Mouse (Mus musculus): ENCODE data around the gene Cyp8b1.

Cyp8b1 gene

DNA sequence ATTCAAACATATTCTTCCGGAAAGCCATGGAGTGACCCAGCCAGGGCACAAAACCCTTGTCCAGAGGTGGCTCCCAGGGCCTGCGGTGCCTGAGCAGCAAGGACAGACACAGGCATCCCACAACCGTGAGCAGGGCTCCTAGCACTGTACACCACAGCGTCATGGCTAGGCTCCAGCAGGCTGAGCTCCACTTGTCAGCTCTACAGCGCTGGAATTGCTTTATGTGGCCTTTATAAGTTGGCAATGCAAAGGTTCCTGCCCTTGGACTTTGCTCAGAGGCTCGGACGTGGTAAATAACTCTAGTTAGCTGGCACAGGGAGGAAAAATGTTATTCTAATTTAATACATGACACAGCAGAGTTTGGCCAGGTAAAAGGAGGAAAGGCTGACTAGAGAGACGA lies at the start of gene Cyp8b1:
TSS of gene Cyp8b1 (minus strand) at position 204 of the 400 bp plus-strand sequence.
- no peak for DNase-seq (ENCODE audit: low read depth, low spot score)

DNA sequence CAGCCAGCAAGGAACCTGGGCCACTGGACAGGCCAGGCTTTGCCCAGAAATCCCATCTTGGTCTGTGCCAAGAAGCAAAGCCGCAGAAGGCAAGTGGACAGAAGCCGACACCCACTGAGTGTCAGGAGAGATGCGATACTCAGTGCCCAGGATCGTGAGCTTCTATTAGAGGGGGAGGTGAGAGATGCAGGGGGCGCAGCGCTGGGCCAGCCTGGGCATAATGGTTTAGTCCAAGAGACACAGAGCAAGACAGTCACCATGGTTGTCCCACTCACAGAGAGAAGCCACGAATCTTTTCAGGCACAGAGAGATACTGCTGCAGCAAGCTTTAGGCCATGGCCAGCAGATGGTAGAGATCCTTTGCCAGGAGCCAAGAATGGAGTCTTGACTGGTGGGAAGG lies 48.8 kb upstream of the Cyp8b1 start:
- DNase-seq (ENCODE audit: low read depth, low spot score), result no peak

DNA sequence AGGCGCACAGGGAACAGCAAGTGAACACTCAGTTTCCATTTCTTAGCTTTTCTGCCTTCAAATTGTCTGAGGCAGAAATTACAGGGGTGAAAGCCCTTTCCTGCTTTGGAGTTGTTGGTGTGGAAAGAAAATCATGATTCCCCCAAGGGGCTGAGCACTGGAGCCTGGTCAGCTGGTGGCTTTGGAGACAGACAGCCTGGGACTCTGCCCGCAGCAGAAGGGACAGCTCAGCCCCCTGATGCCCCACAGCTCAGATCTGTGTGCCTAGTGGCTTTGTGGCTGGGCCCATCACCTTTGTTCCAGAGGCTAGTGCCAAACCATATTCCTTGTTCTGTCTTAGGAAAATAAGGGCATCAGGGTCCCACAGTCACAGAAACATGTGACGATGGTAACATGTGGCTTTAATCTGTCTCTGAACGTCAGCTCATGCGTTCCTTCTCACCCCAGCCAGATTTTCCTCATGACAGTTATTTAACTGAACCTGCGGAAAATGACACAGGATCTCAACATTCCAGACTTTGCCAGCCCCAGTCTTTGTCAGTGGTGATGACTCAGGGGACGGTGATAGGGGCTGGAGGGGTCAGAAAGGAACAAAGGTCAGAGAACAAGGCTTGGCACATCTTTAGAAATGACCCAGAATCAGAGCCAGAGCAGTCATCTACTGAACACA lies 44.0 kb upstream of the Cyp8b1 start:
- no peak for DNase-seq (ENCODE audit: low read depth, low spot score)

DNA sequence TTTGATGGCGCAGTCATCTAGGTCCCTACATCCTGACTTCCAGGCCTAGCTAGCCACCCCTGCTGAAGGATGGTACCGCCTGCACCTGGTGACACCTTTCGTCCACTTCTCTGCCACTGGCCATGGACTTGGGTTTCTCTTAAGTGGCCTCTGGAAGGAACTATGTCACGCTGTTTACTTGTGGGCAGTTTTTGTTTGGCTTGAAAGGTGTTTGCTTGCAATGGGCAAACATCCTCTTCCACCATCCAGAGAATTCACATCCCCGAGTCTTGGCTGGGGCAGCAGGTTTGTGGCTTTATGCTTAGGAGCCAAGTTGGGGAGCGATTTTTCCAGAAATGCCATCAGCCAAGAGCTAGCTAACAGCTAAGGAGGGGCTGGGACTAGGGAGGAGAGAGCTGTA lies 36.5 kb upstream of the Cyp8b1 start:
- no peak for DNase-seq (ENCODE audit: low read depth, low spot score)

DNA sequence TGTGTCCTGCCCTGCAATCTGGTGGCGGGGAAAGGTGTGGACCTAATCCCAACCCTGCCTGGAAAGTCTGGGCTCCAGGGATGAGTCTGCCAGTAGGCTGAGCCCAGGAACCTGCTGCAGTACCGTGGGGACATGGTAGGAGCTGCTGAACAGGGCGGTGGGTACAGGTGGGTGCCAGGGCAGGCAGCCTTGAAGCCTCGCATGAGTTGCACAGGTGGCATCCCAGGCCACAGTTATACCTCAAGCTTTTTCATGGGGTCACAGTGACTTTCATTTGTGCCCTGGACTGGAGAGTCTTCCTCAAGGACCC lies 35.0 kb upstream of the Cyp8b1 start:
- DNase-seq (ENCODE audit: low read depth, low spot score), result no peak

DNA sequence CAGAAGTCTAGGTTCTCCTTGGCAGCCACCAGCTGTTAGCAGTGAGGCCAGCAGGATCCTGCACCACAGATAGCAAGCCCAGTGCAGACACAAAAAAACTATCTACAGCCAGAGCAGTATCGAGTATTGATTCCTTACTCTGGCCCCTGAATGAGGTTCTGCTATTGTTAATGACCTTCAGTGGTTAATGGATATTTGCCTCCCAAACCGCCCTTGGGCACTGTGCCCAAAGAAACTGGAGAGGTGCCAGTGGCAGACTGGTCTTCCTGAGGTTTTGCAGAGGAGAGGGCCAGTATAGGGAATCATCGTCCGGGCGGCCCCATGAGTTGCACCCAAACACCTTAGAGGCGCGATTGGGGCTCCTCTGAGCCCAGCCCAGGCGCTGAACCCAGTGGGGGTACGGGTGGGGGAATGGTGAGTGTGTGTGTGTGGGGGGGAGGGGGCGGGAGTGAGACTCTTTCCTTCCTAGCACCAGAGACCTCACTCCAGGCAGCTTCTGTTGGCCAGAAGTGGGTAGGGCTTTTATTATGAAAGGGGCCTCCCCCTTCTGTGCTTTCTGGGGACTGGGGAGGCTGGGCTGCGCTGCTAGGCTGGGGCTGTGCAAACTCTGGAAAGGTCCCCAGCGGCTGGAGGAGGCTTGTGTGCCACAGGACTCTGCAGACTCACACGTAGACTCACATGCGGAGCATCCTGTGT lies 34.5 kb upstream of the Cyp8b1 start, which contains the start of gene Fam198a:
TSS of gene Fam198a (plus strand) at position 571 of the 696 bp plus-strand sequence.
- no peak for DNase-seq (ENCODE audit: low read depth, low spot score)

DNA sequence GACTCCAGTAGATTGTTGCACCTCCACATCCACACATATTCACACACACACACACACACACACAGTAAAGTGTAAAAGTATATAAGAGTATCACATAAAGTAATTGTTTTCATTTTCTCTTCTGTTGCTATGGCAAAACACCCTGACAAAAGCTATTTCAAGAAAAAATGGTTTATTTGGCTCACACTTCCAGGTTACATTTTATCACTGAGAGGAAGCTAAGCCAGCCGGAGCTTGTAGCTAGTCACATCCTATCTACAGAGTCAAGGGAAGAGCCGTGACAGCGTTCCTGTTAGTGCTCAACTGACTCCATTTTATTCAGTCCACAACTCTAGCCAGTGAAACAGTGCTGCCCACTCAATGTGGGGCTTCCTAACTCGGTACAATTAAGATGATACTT lies 32.3 kb upstream of the Cyp8b1 start:
- no peak for DNase-seq (ENCODE audit: low read depth, low spot score)

DNA sequence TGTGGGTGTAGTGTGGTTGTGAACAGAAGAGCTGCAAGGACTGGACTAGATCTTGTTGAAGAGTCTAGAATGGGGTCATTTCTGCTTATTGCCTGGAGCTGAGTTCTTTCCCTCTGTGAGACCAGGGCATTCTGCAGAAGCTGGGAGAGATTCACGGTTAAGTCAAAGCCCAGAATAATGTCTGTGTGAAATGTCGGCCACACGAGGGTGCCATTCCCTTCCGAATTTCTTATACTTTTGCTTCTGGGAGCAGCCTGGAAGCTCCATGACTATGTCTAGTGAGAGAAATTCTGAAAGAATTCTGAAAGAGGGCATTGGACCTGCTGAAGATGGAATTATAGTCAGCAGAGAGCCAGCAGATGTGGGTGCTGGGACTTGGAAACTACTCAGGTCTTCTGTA lies 31.7 kb upstream of the Cyp8b1 start:
- DNase-seq (ENCODE audit: low read depth, low spot score), result no peak

DNA sequence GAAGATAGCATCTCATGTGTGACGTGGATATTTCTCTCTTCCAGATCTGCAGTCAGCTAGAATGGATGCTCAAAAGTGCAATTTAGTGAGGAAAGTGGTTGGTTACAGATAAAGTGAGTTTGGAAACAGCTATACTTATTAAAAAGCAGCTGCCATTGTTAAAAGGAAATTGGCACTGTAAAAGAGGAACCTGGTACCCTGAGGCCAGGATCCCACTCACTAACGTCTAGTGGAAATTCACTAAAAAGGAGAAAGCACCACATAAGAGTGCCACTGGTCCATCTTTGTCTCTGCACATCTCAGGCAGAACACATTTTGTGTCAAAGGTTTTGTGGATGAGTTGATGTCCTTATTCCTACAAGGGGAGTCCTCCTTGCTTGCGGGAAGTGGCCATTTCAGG lies 27.5 kb upstream of the Cyp8b1 start:
- no peak for DNase-seq (ENCODE audit: low read depth, low spot score)

DNA sequence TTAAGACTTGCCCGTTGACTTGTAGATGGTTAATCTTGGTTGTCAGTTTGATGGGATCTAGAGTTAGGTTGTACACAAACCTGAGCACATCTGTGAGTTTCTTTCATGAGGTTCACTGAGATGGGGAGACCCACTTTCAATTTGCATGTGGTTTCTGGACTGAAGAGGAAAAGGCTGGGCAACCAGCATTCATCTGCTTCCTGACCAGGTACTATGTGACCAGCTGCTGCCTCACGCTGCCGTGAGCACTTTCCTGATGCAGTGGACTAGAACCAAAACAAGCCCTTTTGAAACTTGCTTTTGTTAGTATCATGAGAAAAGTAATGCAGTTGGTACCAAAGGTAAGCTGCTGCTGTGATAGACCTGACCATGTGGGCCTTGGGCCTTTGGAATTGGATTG lies 26.9 kb upstream of the Cyp8b1 start:
- no peak for DNase-seq (ENCODE audit: low read depth, low spot score)

DNA sequence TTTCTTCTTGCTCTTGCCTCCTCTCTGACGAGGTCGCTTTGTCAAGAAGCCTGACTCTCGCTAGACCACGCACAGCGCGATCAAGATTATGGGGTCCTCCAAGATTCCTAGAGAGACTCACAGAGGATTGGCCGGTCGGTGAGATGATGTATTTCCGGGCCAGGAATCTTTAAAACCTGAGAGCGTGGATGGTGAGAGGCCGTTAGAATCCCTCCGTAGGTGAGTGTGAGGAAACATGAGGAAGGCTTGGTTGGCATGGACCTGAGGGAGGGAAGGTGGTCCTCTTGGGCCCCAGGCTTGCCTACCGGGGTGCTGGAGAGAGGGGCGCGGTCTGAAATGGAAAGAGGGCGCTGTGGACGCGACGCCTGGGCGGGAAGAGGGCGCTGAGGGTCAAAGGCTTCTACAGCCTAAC lies 21.8 kb upstream of the Cyp8b1 start:
- DNase-seq (ENCODE audit: low read depth, low spot score), result no peak

DNA sequence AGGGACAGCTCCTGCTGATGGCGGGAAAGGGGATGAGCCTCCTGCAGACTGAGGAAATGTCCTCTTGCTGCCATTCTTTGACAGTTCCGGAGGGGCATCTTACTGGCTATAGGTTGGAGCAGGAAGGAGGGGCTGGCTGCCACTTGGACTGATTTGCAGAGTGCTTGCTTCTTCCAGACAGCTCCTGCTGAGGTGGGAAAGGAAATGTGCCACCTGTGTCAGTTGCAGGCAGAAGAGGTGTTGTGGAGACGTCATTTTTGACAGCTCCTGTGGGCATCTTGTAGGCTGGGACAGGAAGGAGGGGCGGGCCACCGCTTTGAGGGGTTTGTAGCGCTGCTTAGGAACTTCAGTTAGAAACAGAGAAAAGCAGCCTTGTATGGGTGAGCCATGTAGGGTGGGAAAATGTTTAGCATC lies 21.4 kb upstream of the Cyp8b1 start:
- no peak for DNase-seq (ENCODE audit: low read depth, low spot score)

DNA sequence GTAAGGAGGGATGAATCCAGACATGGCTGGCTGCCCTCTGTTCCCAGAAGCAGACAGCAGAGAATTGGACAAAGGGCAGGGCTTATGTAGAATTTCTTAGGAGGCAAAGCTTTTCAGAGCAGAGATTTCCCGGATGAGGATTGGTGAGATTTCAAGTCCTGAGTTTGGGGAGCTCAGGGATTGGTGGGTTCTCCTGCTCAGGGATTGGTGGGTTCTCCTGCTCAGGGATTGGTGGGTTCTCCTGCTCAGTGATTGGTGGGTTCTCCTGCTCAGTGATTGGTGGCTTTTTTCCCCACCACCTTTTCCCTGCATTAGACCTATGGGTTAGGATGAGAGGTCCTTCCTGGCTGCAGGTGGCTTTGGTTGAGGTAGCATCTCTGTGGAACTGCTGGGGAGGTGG lies 20.8 kb upstream of the Cyp8b1 start:
- no peak for DNase-seq (ENCODE audit: low read depth, low spot score)

DNA sequence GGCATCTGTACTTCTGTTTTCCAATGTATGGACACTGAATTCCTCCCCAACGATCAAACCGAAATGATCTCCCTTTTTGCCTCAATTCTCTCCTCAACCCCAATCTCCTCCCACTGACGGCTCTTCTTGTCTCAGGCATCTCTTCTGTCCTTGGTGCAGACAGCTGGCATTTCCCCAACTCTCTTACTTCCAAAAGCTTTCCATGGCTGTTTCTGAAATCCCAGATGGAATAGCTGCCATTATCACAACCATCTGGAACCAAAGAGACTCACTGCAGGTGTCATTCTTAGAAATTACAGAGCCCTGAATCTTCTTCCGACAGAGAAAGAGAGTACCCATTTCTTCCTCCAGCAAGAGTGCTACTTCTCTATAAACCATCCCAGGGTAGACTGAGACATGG lies 18.8 kb upstream of the Cyp8b1 start:
- no peak for DNase-seq (ENCODE audit: low read depth, low spot score)

DNA sequence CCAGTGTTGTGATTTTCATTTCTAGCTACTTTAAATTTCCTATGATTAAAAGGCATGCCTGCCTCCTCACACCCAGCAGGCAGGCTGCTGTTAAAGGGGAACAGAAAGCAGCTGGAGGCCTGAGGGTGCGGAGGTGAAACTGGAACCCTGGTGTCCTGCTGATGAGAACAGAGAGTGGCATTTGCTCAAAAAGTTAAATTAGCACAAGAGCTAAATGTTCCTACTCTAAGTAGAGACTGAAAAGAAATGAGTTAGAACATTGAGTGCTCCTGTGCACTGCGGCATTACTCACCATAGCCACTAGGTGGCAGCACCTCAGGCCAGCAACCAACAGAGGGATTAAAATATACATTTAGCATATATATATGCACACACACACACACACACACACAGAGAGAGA lies 12.4 kb upstream of the Cyp8b1 start:
- DNase-seq (ENCODE audit: low read depth, low spot score), result no peak

DNA sequence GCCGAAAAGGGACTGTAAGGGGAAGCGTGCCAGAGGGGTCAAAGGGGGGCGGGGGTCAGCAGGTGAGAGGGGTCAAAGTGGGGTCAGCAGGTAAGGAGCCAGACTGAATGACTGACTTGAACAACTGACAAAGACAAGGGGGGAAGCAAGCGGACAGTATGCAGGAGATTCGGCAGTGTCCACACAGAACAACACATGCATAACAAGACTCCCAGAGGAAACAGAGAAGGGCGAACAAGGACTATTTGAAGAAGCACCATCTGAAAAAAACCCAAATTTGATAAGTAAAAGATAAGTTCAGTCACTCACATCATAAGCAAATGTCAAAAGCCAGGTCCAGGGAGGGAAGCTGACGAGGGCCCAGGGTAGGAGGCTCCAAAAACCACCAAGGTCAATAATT lies 11.6 kb upstream of the Cyp8b1 start:
- no peak for DNase-seq (ENCODE audit: low read depth, low spot score)

DNA sequence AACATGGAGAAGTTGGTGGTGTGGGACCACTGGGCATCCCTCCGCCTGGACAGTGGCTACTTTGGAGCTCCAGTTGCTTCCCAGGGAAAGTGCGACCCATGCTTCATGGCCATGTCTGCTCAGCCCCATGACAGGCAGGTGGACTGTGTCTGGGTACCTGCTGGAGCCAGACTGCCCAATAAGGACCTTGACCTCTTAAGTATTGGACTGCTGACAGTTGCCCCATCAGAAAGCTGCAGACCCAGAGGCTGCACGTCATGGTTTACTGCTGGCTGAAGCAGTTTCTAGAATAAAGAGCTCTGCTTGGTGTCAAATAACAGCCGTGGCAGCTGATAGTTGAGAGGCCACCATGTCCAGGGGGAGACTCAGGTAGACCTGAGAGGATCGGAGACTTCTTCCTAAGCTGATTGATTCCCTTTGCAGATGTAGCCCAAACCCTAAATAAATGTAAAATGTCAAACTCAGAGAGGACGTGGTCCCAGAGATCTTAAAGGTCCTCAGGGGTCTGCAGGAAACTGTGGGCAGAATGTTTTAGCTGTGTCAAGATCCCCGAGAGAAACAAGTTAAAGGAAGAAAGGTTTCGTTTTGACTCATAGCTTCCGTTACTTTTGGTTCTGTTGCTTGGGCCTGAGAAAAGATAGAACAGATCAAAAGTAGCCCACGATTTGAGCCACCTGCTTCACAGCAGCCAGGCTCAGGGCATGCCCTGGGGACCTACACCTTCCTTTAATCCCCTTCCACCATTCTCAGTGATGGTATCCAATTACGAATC lies 10.7 kb upstream of the Cyp8b1 start:
- DNase-seq (ENCODE audit: low read depth, low spot score), result no peak

DNA sequence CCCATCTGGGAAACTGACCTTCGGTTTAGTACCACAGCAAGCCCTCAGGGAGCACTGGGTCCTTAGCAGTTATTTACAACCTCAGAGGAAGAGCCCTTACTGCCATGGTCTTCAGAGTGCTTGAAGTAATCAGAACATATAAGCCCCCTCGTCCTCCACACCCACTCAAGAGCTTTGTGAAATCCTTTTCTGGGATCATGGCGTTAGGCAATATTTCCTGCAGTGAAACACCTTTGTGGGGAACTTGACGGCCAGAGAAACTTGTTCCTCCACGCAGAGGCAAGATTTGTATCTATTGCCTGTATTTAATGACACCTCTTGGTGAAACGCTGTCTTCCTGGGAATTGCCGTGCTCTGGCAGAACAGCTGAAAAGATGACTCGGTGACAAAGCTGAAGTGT lies 9.9 kb upstream of the Cyp8b1 start:
- DNase-seq (ENCODE audit: low read depth, low spot score), result no peak

DNA sequence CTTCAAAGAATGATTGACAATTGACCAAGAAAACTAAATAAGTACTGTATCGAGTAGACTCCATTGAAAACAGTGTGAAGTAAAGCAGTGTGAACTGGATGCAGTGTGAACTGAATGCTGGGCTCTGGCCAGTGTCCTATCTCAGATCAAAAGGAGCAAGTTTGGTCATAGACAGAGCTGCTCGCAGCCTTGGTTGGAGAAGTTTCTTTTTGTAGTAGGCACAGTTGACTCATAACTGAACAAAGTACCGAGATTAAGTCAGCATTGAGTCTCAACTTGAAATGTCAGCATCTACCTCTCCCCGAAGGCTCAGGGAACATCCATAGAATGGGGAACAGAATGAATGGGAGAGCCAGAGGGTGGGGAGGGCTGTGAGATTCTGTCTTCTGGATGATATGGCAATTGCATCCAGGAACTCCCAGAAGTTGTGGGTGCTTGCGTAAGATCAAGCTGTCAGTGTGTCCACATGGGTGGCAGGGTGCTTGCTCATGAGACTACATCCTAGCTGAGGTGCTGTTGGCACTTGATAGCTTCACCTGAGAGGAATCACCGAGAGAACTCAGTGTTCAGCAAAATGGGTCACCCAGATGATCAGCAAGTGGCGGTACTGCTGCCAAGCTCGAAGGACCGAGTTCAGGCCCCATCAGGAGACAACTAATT lies 8.9 kb upstream of the Cyp8b1 start:
- DNase-seq (ENCODE audit: low read depth, low spot score), result no peak

DNA sequence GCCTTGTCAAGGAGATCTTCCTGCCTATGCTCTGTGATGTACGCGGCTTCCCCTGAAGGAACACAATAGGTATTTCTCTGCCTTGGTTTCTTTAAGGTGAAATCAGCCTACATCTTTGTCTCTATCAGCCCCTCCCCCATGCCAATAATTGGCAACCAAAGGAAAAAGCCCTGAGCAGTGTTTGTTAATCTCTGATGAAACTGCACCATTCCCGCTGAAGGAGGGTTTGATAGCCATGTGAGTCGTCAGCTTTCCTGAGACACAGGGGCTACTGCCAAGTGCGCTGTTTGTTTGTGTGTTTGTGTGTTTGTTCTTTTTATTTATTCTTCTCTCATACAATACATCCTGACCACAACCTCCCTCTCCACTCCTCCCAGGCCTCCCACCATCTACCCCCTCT lies 7.8 kb upstream of the Cyp8b1 start:
- no peak for DNase-seq (ENCODE audit: low read depth, low spot score)

DNA sequence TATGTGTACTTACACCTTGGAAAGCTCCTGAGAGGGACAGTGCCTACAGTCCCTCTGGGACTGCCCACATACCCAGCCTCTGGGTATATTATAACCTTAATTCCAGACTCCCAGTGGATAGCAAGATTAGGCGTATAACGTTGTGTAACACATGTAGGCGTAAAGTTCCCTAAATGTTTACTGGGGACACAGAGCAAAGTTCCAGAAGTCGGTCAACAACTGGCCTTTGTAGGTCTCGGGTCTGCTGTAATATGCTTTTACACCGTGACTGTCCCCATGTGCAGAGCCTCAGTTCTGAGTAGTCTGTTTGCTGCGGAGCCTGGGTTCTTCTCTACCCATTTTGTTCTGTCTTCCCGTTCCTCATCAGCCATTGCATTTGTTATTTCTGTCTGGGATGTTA lies 7.3 kb upstream of the Cyp8b1 start:
- no peak for DNase-seq (ENCODE audit: low read depth, low spot score)

DNA sequence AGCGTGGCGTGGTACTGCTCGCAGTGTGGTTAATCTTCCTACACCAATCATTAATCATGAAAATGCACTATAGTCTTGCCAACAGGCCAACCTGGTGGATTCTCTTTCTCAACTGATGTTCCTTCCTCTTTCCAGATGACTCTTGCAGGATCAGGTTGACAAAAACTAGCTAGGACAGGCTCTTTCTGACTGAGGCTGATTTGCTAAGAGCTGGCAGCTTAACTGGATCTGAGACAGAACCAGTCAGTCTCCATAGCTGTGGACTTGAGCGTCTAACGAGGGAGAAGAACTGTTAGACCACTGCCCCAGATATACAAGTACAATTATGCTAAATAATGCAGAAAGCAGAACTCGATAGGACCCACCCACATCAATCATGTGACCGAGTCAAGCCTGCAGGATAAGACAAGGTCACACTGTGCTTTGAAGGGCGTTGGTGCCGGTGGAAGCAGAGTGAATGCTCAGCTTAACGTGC lies 3.0 kb upstream of the Cyp8b1 start:
- DNase-seq (ENCODE audit: low read depth, low spot score), result no peak
